Mouse (Mus musculus): ENCODE measurements at regions not wholly inside any gene's neighbourhood (a gene's known extent, or its start where the extent isn't known, plus 50 kb on each side); places are given as distances from the start of the nearest gene placed in this dataset.

DNA sequence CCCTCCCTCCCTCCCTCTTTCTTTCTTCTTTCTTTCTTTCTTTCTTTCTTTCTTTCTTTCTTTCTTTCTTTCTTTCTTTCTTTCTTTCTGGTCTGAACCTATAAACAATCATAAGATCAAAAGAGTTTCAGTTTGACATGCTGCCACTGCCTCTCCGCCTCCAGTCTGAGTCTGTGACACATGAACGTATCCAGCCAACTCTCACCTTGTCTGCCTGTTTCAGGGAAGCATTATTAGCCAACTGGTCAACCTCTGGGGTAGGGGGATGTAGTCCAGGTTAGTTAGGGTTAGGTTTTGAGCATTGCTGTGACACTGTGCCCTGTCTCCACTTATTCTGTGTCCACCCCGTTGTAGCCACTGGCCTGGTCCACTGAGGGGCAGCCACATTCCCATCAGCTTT lies 152.2 kb upstream of the Mrps10 start:
- H3K4me3 ChIP-seq (ENCODE audit: low read depth, low read length): no peak overlapping the region
- no peak for TF ChIP-seq POLR2A (IDR thresholded peaks at IDR 0.05; ENCODE audit: insufficient read depth, low read length)
- no peak for TF ChIP-seq EP300 (IDR thresholded peaks at IDR 0.05; ENCODE audit: insufficient read depth, low read depth, low read length)
- no peak for TF ChIP-seq CTCF (IDR thresholded peaks at IDR 0.05; ENCODE audit: low read depth, low read length)

DNA sequence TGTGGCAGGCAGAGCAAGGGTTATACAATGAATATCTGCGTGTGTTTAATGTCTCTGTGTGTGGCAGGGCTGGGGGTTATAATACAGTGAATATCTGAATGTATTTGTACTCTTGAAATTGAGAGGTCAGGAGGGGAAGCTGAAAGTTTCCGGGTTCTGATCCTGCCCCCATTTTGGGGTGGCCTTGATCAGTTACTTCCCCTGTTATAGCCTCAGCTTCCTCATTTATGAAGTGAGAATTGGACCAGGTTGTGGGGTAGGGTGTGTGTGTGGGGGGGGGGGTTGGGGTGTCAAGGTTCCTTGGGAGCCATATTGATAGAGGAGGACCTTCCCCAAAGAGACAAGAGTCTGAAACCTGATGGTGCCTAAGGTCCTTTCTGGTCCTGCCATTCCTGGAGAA lies 152.8 kb upstream of the Mrps10 start:
- no peaks in the 10 kb centered on the region for H3K36me3 ChIP-seq (ENCODE audit: control insufficient read depth, insufficient read depth, low read length, poor library complexity, severe bottlenecking)
- no peaks in the 10 kb centered on the region for H3K9me3 ChIP-seq (replicated peaks; ENCODE audit: control insufficient read depth, insufficient read depth, low read length, poor library complexity, severe bottlenecking)
- no peak overlapping the region for H3K9ac ChIP-seq (ENCODE audit: low read depth, poor library complexity, severe bottlenecking)
- H3K4me1 ChIP-seq (ENCODE audit: control insufficient read depth, insufficient read depth, low read length): no peaks in the 10 kb centered on the region
- H3K4me3 ChIP-seq (ENCODE audit: low read depth, low read length): no peak overlapping the region
- TF ChIP-seq CTCF (IDR thresholded peaks at IDR 0.05; ENCODE audit: low read depth, low read length): no peak
- TF ChIP-seq EP300 (IDR thresholded peaks at IDR 0.05; ENCODE audit: insufficient read depth, low read depth, low read length): no peak
- TF ChIP-seq POLR2A (IDR thresholded peaks at IDR 0.05; ENCODE audit: insufficient read depth, low read length): no peak
- no peak overlapping the region for H3K27ac ChIP-seq (ENCODE audit: insufficient read depth, low read length)
- no peaks in the 10 kb centered on the region for H3K27me3 ChIP-seq (ENCODE audit: control insufficient read depth, insufficient read depth, low read length, poor library complexity, severe bottlenecking)

More for the DNA sequence above, 152.2 kb upstream of the Mrps10 start:
- H3K27ac ChIP-seq (ENCODE audit: insufficient read depth, low read length): no peak overlapping the region
- H3K27me3 ChIP-seq (ENCODE audit: control insufficient read depth, insufficient read depth, low read length, poor library complexity, severe bottlenecking): no peaks in the 10 kb centered on the region
- H3K36me3 ChIP-seq (ENCODE audit: control insufficient read depth, insufficient read depth, low read length, poor library complexity, severe bottlenecking): no peaks in the 10 kb centered on the region
- H3K9ac ChIP-seq (ENCODE audit: low read depth, poor library complexity, severe bottlenecking): no peak overlapping the region
- no peaks in the 10 kb centered on the region for H3K4me1 ChIP-seq (ENCODE audit: control insufficient read depth, insufficient read depth, low read length)
- no peaks in the 10 kb centered on the region for H3K9me3 ChIP-seq (replicated peaks; ENCODE audit: control insufficient read depth, insufficient read depth, low read length, poor library complexity, severe bottlenecking)

DNA sequence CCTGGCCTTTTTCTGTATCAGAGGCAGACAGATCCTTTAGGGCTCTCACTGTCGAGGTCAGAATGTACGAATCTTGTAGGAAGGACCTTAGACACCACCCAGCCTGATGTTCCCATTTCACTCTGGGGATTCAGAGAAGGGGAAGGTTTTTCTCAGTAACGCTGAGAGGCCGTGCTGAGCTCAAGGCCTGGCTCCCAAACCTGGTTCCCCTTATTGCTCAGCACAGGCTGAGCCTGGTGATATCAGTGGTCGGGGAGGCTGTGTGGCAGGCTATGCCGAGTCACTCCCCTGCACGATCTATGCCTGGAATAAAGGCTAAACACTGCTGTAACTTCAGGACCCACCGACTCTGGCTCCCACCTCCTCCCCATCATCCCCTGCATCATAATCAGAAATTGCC lies 154.6 kb upstream of the Mrps10 start:
- Histone ChIP-seq H3K9me3 (replicated peaks; ENCODE audit: control insufficient read depth, insufficient read depth, low read length, poor library complexity, severe bottlenecking) (no peaks in the 10 kb centered on the region), H3K9ac (ENCODE audit: low read depth, poor library complexity, severe bottlenecking) (no peak overlapping the region)

DNA sequence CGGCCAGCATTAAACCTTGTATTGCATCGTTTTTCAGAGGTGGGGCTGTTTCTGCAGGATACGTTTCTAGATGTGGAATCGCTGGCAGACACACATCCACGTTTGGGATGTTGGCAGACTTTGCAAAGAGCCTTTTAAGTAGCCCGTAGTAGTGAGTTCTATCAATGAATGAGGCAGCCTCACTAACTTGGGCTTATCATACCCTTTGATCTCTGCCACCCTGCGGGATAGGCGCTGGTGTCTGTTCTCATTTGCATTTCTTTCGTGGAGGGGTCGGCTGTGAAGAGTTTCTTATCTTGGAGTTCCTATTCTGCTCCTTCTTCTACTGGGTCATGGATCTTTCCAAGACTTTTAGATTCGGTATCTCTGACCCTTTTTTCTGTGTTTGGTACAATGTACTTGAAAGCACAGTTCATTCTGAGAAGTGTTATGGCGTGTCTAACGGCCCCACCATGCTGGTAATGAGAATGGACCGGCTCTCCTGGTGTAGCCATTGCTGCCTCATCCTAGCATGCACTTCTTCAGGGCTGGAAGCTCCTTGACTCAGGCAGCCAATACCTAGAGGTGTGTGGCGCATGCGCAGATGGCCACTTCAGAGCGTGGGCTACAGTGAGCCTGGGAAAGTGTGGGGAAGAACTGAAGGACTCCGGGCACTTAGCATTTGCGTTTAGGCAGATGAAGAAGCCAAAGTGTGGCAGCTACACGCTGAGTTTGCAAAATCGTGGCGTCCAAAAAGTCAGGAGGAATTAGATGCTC lies 158.1 kb upstream of the Mrps10 start:
- no peaks in the 10 kb centered on the region for H3K27me3 ChIP-seq (ENCODE audit: control insufficient read depth, insufficient read depth, low read length, poor library complexity, severe bottlenecking)
- H3K9me3 ChIP-seq (replicated peaks; ENCODE audit: control insufficient read depth, insufficient read depth, low read length, poor library complexity, severe bottlenecking): no peaks in the 10 kb centered on the region
- H3K27ac ChIP-seq (ENCODE audit: insufficient read depth, low read length): no peak overlapping the region
- peaks cover 13% of the 10 kb centered on the region for H3K4me1 ChIP-seq (ENCODE audit: control insufficient read depth, insufficient read depth, low read length)
- no peak overlapping the region for H3K9ac ChIP-seq (ENCODE audit: low read depth, poor library complexity, severe bottlenecking)
- no peaks in the 10 kb centered on the region for H3K36me3 ChIP-seq (ENCODE audit: control insufficient read depth, insufficient read depth, low read length, poor library complexity, severe bottlenecking)
- TF ChIP-seq CTCF (IDR thresholded peaks at IDR 0.05; ENCODE audit: low read depth, low read length) (no peak), EP300 (IDR thresholded peaks at IDR 0.05; ENCODE audit: insufficient read depth, low read depth, low read length) (no peak), POLR2A (IDR thresholded peaks at IDR 0.05; ENCODE audit: insufficient read depth, low read length) (no peak)
- H3K4me3 ChIP-seq (ENCODE audit: low read depth, low read length): no peak overlapping the region

More for the DNA sequence above, 154.6 kb upstream of the Mrps10 start:
- H3K4me3 ChIP-seq (ENCODE audit: low read depth, low read length): no peak overlapping the region
- H3K27me3 ChIP-seq (ENCODE audit: control insufficient read depth, insufficient read depth, low read length, poor library complexity, severe bottlenecking): no peaks in the 10 kb centered on the region
- TF ChIP-seq POLR2A (IDR thresholded peaks at IDR 0.05; ENCODE audit: insufficient read depth, low read length) (no peak), CTCF (IDR thresholded peaks at IDR 0.05; ENCODE audit: low read depth, low read length) (no peak), EP300 (IDR thresholded peaks at IDR 0.05; ENCODE audit: insufficient read depth, low read depth, low read length) (no peak)
- no peak overlapping the region for H3K27ac ChIP-seq (ENCODE audit: insufficient read depth, low read length)
- H3K4me1 ChIP-seq (ENCODE audit: control insufficient read depth, insufficient read depth, low read length): no peaks in the 10 kb centered on the region
- H3K36me3 ChIP-seq (ENCODE audit: control insufficient read depth, insufficient read depth, low read length, poor library complexity, severe bottlenecking): no peaks in the 10 kb centered on the region

DNA sequence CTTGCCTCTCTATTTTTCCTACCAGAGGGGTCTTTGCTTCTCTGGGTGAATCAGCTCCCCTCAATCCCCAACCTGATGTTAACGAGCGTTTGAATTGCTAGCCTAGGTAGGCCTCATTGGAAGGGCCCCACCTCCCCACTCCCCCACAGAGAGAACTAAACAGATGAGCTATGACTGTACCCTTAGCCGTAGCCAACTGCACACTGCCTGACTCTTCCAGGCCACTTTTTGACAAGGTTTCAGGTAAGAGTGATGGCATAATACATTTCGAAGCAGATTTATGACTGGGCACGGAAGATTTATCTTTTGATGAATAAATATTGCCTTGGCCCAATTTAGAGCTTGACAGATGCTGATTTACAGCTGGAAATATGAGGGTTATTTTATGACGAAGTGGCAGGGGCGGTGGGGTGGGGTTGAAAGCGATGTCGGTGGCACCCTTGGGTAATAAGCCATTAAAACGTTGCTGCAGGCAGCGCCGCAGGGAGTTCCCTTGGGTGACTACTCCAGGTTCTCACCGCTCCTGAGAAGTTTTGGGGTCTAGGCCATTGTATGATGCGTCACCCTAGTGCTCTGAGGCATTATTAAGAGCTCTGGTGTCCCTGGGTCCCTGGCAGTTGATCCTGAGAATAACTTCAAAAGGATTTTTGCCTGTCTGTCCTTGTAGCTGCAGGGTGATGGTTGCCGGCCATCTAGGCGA lies 159.7 kb upstream of the Mrps10 start:
- Histone ChIP-seq H3K27ac (ENCODE audit: insufficient read depth, low read length) (no peak overlapping the region), H3K36me3 (ENCODE audit: control insufficient read depth, insufficient read depth, low read length, poor library complexity, severe bottlenecking) (no peaks in the 10 kb centered on the region), H3K4me1 (ENCODE audit: control insufficient read depth, insufficient read depth, low read length) (peaks cover 22% of the 10 kb centered on the region), H3K9me3 (replicated peaks; ENCODE audit: control insufficient read depth, insufficient read depth, low read length, poor library complexity, severe bottlenecking) (no peaks in the 10 kb centered on the region), H3K9ac (ENCODE audit: low read depth, poor library complexity, severe bottlenecking) (no peak overlapping the region), H3K4me3 (ENCODE audit: low read depth, low read length) (no peak overlapping the region), H3K27me3 (ENCODE audit: control insufficient read depth, insufficient read depth, low read length, poor library complexity, severe bottlenecking) (no peaks in the 10 kb centered on the region)
- no peak for TF ChIP-seq POLR2A (IDR thresholded peaks at IDR 0.05; ENCODE audit: insufficient read depth, low read length)
- TF ChIP-seq CTCF (IDR thresholded peaks at IDR 0.05; ENCODE audit: low read depth, low read length): no peak
- TF ChIP-seq EP300 (IDR thresholded peaks at IDR 0.05; ENCODE audit: insufficient read depth, low read depth, low read length): no peak

DNA sequence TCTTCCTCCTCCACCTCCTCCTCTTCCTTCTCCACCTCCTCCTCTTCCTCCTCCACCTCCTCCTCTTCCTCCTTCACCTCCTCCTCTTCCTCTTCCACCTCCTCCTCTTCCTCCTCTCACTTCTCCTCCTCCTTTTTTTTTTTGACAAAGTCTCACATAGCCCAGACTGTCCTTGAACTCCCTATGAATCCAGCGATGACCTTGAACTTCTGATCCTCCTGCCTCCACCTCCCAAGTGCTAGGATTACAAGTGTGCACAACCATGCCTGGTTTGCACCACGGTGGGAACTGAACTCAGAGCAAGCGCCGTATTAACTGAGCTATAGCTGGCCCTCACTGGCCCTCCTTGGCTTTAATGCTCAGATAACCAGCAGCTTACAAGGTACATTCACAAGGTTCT lies 161.2 kb upstream of the Mrps10 start:
- Histone ChIP-seq H3K27ac (ENCODE audit: insufficient read depth, low read length) (no peak overlapping the region), H3K36me3 (ENCODE audit: control insufficient read depth, insufficient read depth, low read length, poor library complexity, severe bottlenecking) (no peaks in the 10 kb centered on the region), H3K9me3 (replicated peaks; ENCODE audit: control insufficient read depth, insufficient read depth, low read length, poor library complexity, severe bottlenecking) (no peaks in the 10 kb centered on the region), H3K27me3 (ENCODE audit: control insufficient read depth, insufficient read depth, low read length, poor library complexity, severe bottlenecking) (no peaks in the 10 kb centered on the region), H3K4me1 (ENCODE audit: control insufficient read depth, insufficient read depth, low read length) (peaks cover 22% of the 10 kb centered on the region), H3K4me3 (ENCODE audit: low read depth, low read length) (no peak overlapping the region), H3K9ac (ENCODE audit: low read depth, poor library complexity, severe bottlenecking) (no peak overlapping the region)
- TF ChIP-seq CTCF (IDR thresholded peaks at IDR 0.05; ENCODE audit: low read depth, low read length) (no peak), POLR2A (IDR thresholded peaks at IDR 0.05; ENCODE audit: insufficient read depth, low read length) (no peak), EP300 (IDR thresholded peaks at IDR 0.05; ENCODE audit: insufficient read depth, low read depth, low read length) (no peak)
